23 mouse cellular contexts compared by ENCODE assay signal in the genomic region with DNA sequence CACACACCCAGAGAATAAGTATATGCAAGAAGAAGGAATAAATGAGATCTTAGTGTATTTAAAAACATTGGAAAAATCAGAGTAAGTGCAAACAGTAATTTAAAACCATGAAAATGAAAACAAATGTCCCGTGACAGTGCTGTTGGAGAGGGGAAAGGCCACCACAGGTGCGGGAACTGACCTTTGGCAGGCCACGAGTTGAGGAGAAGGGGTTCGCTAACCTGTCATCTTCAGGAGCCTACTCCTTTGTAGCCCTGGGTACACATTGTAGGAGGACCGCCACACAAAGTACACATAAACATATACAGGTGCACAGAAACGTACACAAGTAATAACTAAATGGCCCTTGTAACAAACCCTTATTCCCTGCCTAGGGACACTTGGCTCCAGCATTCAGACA. TPM values are rescaled to one million over a fixed set of nuclear protein-coding genes. Genes with fewer than 3 reads are reported as not detected.
DNase-seq lines count a peak whose midpoint lies in the region; ATAC-seq and TF ChIP-seq lines count a peak whose summit lies in the region.
"Had no signal": no experiment of that assay in that cellular context is flagged by ENCODE, and none has a peak within 500 bp of the region (broad histone marks: within the 10 kb centered on the region; RNA-seq: fewer than 3 reads in every experiment).

No protein-coding gene starts in this region.

- no peaks in the 10 kb centered on the region for H3K27me3 ChIP-seq in intestine, embryonic 16.5 days (replicated peaks; ENCODE audit: control insufficient read depth, insufficient read depth, low read length)
- H3K27me3 ChIP-seq in intestine, embryonic 15.5 days (replicated peaks), result no peaks in the 10 kb centered on the region
- H3K27me3 ChIP-seq in kidney, embryonic 16.5 days (ENCODE audit: insufficient read depth, low read length), result no peaks in the 10 kb centered on the region
- H3K27me3 ChIP-seq in liver, embryonic 16.5 days (ENCODE audit: control insufficient read depth, insufficient read depth, low read depth, low read length), result no peaks in the 10 kb centered on the region
- no peaks in the 10 kb centered on the region for H3K27me3 ChIP-seq in hindbrain, postnatal 0 days (ENCODE audit: insufficient read depth, low read length)
- H3K27me3 ChIP-seq: embryonic facial prominence, embryonic 13.5 days; forebrain, embryonic 12.5 days; hindbrain, embryonic 12.5 days had no signal

- DNase-seq in kidney, adult 11 months, result no peak
- DNase-seq in liver, result no peak
- DNase-seq in hindbrain, postnatal 0 days (ENCODE audit: low spot score), result no peak
- DNase-seq: adrenal gland, postnatal 10 days; B cell, adult 2 months; cerebellum, adult 11 months; cerebellum, adult 8-10 months; cerebellum, postnatal 14 days; gastrocnemius, postnatal 10 days; heart, adult 18-20 months; heart, postnatal 10 days; heart, postnatal 4 days had no signal

- H3K27ac ChIP-seq in intestine, embryonic 16.5 days (ENCODE audit: low read length), result no peak overlapping the region
- H3K27ac ChIP-seq in intestine, embryonic 15.5 days, result no peak overlapping the region
- H3K27ac ChIP-seq in kidney, embryonic 16.5 days (ENCODE audit: low read length), result peak overlapping the region; percentile 48
- peak overlapping the region; percentile 45 for H3K27ac ChIP-seq in liver, embryonic 16.5 days (ENCODE audit: low read length)
- H3K27ac ChIP-seq in hindbrain, postnatal 0 days, result no peak overlapping the region
- H3K27ac ChIP-seq: forebrain, embryonic 12.5 days; heart, embryonic 10.5 days; hindbrain, embryonic 12.5 days had no signal

- 67% methylated on average over 6 of the region's 6 CpGs for whole genome bisulfite sequencing in intestine, embryonic 16.5 days
- WGBS in intestine, embryonic 15.5 days, result 68% methylated on average over 6 of the region's 6 CpGs
- 37% methylated on average over 6 of the region's 6 CpGs for WGBS in kidney, embryonic 16.5 days
- WGBS in liver, embryonic 16.5 days (ENCODE audit: insufficient replicate concordance), result 64% methylated on average over 6 of the region's 6 CpGs
- whole genome bisulfite sequencing in hindbrain, postnatal 0 days, result 78% methylated on average over 6 of the region's 6 CpGs

- H3K4me2 ChIP-seq in intestine, embryonic 16.5 days (ENCODE audit: low read depth, low read length), result no peak overlapping the region
- H3K4me2 ChIP-seq in intestine, embryonic 15.5 days (replicated peaks), result no peak overlapping the region
- H3K4me2 ChIP-seq in kidney, embryonic 16.5 days (replicated peaks; ENCODE audit: low read depth, low read length), result no peak overlapping the region
- H3K4me2 ChIP-seq in liver, embryonic 16.5 days (ENCODE audit: low read depth, low read length), result no peak overlapping the region
- no peak overlapping the region for H3K4me2 ChIP-seq in hindbrain, postnatal 0 days (ENCODE audit: low read depth, low read length)
- H3K4me2 ChIP-seq: embryonic facial prominence, embryonic 13.5 days; forebrain, embryonic 12.5 days; hindbrain, embryonic 12.5 days had no signal

- peaks cover 12% of the 10 kb centered on the region for H3K4me1 ChIP-seq in intestine, embryonic 16.5 days (ENCODE audit: control insufficient read depth, insufficient read depth, low read length)
- H3K4me1 ChIP-seq in intestine, embryonic 15.5 days (replicated peaks), result peaks cover 12% of the 10 kb centered on the region; the same call in 1 of the 2 replicates
- peaks cover 49% of the 10 kb centered on the region for H3K4me1 ChIP-seq in kidney, embryonic 16.5 days (ENCODE audit: insufficient read depth, low read length)
- H3K4me1 ChIP-seq in liver, embryonic 16.5 days (ENCODE audit: control insufficient read depth, low read depth, low read length), result peaks cover 4% of the 10 kb centered on the region
- H3K4me1 ChIP-seq in hindbrain, postnatal 0 days (ENCODE audit: insufficient read depth, low read length), result no peaks in the 10 kb centered on the region

- no peak overlapping the region for H3K4me3 ChIP-seq in intestine, embryonic 16.5 days (ENCODE audit: low read length)
- no peak overlapping the region for H3K4me3 ChIP-seq in intestine, embryonic 15.5 days (replicated peaks)
- no peak overlapping the region for H3K4me3 ChIP-seq in kidney, embryonic 16.5 days (ENCODE audit: low read length)
- H3K4me3 ChIP-seq in liver, embryonic 16.5 days (ENCODE audit: low read depth, low read length), result no peak overlapping the region
- no peak overlapping the region for H3K4me3 ChIP-seq in hindbrain, postnatal 0 days (ENCODE audit: low read length)
- H3K4me3 ChIP-seq: embryonic facial prominence, embryonic 13.5 days; forebrain, embryonic 12.5 days; hindbrain, embryonic 12.5 days had no signal

- no peak for TF ChIP-seq CTCF in hindbrain, postnatal 0 days (IDR thresholded peaks at IDR 0.05; ENCODE audit: low read depth)

- no peaks in the 10 kb centered on the region for H3K9me3 ChIP-seq in intestine, embryonic 16.5 days (ENCODE audit: control insufficient read depth, low read length)
- no peaks in the 10 kb centered on the region for H3K9me3 ChIP-seq in intestine, embryonic 15.5 days
- H3K9me3 ChIP-seq in kidney, embryonic 16.5 days (ENCODE audit: low read length), result no peaks in the 10 kb centered on the region
- H3K9me3 ChIP-seq in liver, embryonic 16.5 days (replicated peaks; ENCODE audit: control insufficient read depth, low read length), result no peaks in the 10 kb centered on the region
- H3K9me3 ChIP-seq in hindbrain, postnatal 0 days (ENCODE audit: low read length), result no peaks in the 10 kb centered on the region
- H3K9me3 ChIP-seq: embryonic facial prominence, embryonic 13.5 days; forebrain, embryonic 12.5 days; heart, embryonic 10.5 days; hindbrain, embryonic 12.5 days had no signal

- H3K9ac ChIP-seq in intestine, embryonic 16.5 days (ENCODE audit: low read depth, low read length), result no peak overlapping the region
- no peak overlapping the region for H3K9ac ChIP-seq in intestine, embryonic 15.5 days
- no peak overlapping the region for H3K9ac ChIP-seq in kidney, embryonic 16.5 days (replicated peaks; ENCODE audit: low read length)
- H3K9ac ChIP-seq in liver, embryonic 16.5 days (ENCODE audit: low read depth, low read length), result no peak overlapping the region
- H3K9ac ChIP-seq in hindbrain, postnatal 0 days (replicated peaks; ENCODE audit: low read length), result no peak overlapping the region
- H3K9ac ChIP-seq: embryonic facial prominence, embryonic 13.5 days; forebrain, embryonic 12.5 days; hindbrain, embryonic 12.5 days had no signal

- no peaks in the 10 kb centered on the region for H3K36me3 ChIP-seq in intestine, embryonic 16.5 days (ENCODE audit: control insufficient read depth, insufficient read depth, low read length)
- no peaks in the 10 kb centered on the region for H3K36me3 ChIP-seq in intestine, embryonic 15.5 days
- peaks cover 8% of the 10 kb centered on the region; the same call in 1 of the 2 replicates for H3K36me3 ChIP-seq in kidney, embryonic 16.5 days (ENCODE audit: insufficient read depth, low read length)
- H3K36me3 ChIP-seq in liver, embryonic 16.5 days (ENCODE audit: control insufficient read depth, insufficient read depth), result no peaks in the 10 kb centered on the region
- H3K36me3 ChIP-seq in hindbrain, postnatal 0 days (ENCODE audit: insufficient read depth, low read length), result no peaks in the 10 kb centered on the region
- H3K36me3 ChIP-seq: embryonic facial prominence, embryonic 13.5 days; G1E; heart, embryonic 10.5 days; hindbrain, embryonic 12.5 days had no signal

- ATAC-seq in intestine, embryonic 16.5 days, result peak; percentile 29
- ATAC-seq in intestine, embryonic 15.5 days, result no peak
- ATAC-seq in kidney, embryonic 16.5 days (ENCODE audit: low FRiP score, low TSS enrichment), result no peak
- ATAC-seq in liver, embryonic 16.5 days (ENCODE audit: low read depth), result no peak; the same call in 1 of the 2 replicates
- no peak for ATAC-seq in hindbrain, postnatal 0 days
- ATAC-seq: CD4-positive, CD25-positive, alpha-beta regulatory T cell, adult 4 months; forebrain, embryonic 16.5 days had no signal

RNA-seq across cellular contexts. Expression of a gene that starts 55.7 kb away (rescaled TPM):
- 8.9 and 10.9 TPM in 2 replicates for polyA plus RNA-seq in intestine, embryonic 16.5 days (2015; fragmentation: Nextera tagmentation; extraction: Ambion mirVana)
- polyA plus RNA-seq in intestine, embryonic 15.5 days (2015; fragmentation: Nextera tagmentation; extraction: Ambion mirVana), result 14.8 and 16.2 TPM in 2 replicates
- 28.6 and 33.4 TPM in 2 replicates for polyA plus RNA-seq in kidney, embryonic 16.5 days (2015; fragmentation: Nextera tagmentation; extraction: Ambion mirVana)
- polyA plus RNA-seq in liver, embryonic 16.5 days (2015; fragmentation: Nextera tagmentation; extraction: Ambion mirVana), result 7.2 and 8.0 TPM in 2 replicates
- total RNA-seq in hindbrain, postnatal 0 days (2014; rRNA removed), result 11.7 and 14.2 TPM in 2 replicates
- polyA plus RNA-seq in hindbrain, postnatal 0 days (2015; fragmentation: Nextera tagmentation; extraction: Ambion mirVana), result 27.6 and 27.7 TPM in 2 replicates
- polyA plus RNA-seq: G1E had no signal

Comparison
In these comparisons a context has a peak if more than half of its experiments do, and no peak if none do; other contexts are left out.
1. H3K27ac ChIP-seq: peak in kidney, embryonic 16.5 days (single experiment) and liver, embryonic 16.5 days (single experiment); none in intestine, embryonic 16.5 days (single experiment), intestine, embryonic 15.5 days (single experiment) and hindbrain, postnatal 0 days (single experiment).